Mouse (Mus musculus) heart, embryonic 16.5 days (tissue): ENCODE measurements around the gene Zmiz1. TPM values are rescaled to one million over a fixed set of nuclear protein-coding genes. Genes with fewer than 3 reads are reported as not detected.

ENCODE experiments used
- ATAC-seq: fragments of 200-750 bp; cut with Nextera tagmentation; replicated peaks from 2 replicates; pipeline ENCODE4 v1.8.0; 2017; ENCODE audit warnings: moderate number of reproducible peaks; ENCODE audit not compliant: insufficient read depth, low FRiP score; ENCODE audit errors: extremely low read depth
- H3K27ac ChIP-seq: fragments of 300-500 bp; sonication (generic); 2 replicates; pipeline ENCODE4 v1.5.1; 2014; ENCODE audit warnings: mild to moderate bottlenecking, low read length, control low read depth, moderate library complexity
- H3K27me3 ChIP-seq: fragments of 300-500 bp; sonication (generic); 2 replicates; pipeline ENCODE4 v1.6.1; 2014; ENCODE audit warnings: low read length, mixed read lengths; ENCODE audit not compliant: control insufficient read depth, insufficient read depth
- H3K36me3 ChIP-seq: fragments of 300-500 bp; sonication (generic); 2 replicates; pipeline ENCODE4 v1.6.1; 2014; ENCODE audit not compliant: control insufficient read depth, insufficient read depth
- H3K4me1 ChIP-seq: fragments of 300-500 bp; sonication (generic); 2 replicates; pipeline ENCODE4 v1.6.1; 2014; ENCODE audit warnings: low read length, mixed read lengths; ENCODE audit not compliant: control insufficient read depth, insufficient read depth
- H3K4me2 ChIP-seq: fragments of 300-500 bp; sonication (generic); 2 replicates; pipeline ENCODE4 v1.6.1; 2014; ENCODE audit warnings: low read depth, mild to moderate bottlenecking, control low read depth, low read length
- H3K4me3 ChIP-seq: fragments of 300-500 bp; sonication (generic); 2 replicates; pipeline ENCODE4 v1.5.1; 2014; ENCODE audit warnings: mild to moderate bottlenecking, control low read depth, low read length
- H3K9ac ChIP-seq: fragments of 300-500 bp; sonication (generic); 2 replicates; pipeline ENCODE4 v1.6.1; 2014; ENCODE audit warnings: low read length, control low read depth
- H3K9me3 ChIP-seq: fragments of 300-500 bp; sonication (generic); replicated peaks from 2 replicates; pipeline ENCODE4 v1.6.1; 2016; ENCODE audit warnings: low read length; ENCODE audit not compliant: control insufficient read depth
- WGBS: fragments of 180-500 bp; shearing (Covaris S2); extraction: QIAGEN DNeasy Blood & Tissue Kit; methylation state at CpG from one replicate; pipeline ENCODE4 v1.1.7; 2014; 5-methylcytosine and 5-hydroxymethylcytosine counted together
- polyA plus RNA-seq: library from polyadenylated mRNA; unstranded; fragments of >200 nt; fragmentation: Nextera tagmentation; extraction: Ambion mirVana; gene quantifications from 2 replicates; pipeline ENCODE4 v1.2.1, GENCODE M21; 2015

The Zmiz1 gene
- polyA plus RNA-seq, 1 experiment from 2014 or later, result 20.6 TPM

DNA sequence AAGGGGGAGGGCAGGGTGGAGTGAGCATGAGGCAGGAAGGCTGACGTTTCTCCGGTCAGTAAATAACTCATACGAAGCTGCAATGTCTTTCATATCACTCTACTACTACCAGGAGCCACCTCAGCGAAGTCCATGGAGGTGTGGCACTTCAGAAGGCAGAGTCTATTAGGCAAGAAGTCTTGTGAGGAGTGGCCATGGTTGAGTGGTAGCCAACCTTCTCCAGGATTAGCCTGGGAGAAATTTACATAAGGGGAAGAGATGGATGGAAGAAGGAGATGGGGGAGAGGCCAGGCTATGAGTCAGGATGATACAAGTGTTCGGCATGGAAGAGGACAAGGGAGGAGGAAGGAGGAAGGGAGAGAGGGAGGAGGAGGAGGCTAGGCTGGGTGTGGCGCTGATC is 223.0 kb downstream of the Zmiz1 start:
- Histone ChIP-seq H3K27me3 (no peaks in the 10 kb centered on the region), H3K4me3 (no peak overlapping the region), H3K36me3 (no peaks in the 10 kb centered on the region), H3K27ac (no peak overlapping the region), H3K4me1 (peaks cover 12% of the 10 kb centered on the region), H3K9me3 (no peaks in the 10 kb centered on the region), H3K9ac (no peak overlapping the region), H3K4me2 (no peak overlapping the region)
- ATAC-seq, result no peak
- 66% methylated on average over 6 of the region's 6 CpGs for WGBS

GRCm38 (mm10) chr14:25686216-25686945 is 227.4 kb downstream of the Zmiz1 start:
- WGBS, result 58% methylated on average over 7 of the region's 7 CpGs
- peak; percentile 49 for ATAC-seq
- Histone ChIP-seq H3K4me2 (no peak overlapping the region), H3K4me1 (peaks cover 23% of the 10 kb centered on the region), H3K36me3 (no peaks in the 10 kb centered on the region), H3K27ac (peak overlapping the region; percentile 97), H3K9me3 (no peaks in the 10 kb centered on the region), H3K4me3 (no peak overlapping the region), H3K27me3 (no peaks in the 10 kb centered on the region), H3K9ac (peak overlapping the region; percentile 25; the same call in 1 of the 2 replicates)

- Histone ChIP-seq H3K36me3 (no peaks in the 10 kb centered on the region), H3K27me3 (no peaks in the 10 kb centered on the region), H3K27ac (peak overlapping the region; percentile 97), H3K4me1 (peaks cover 23% of the 10 kb centered on the region), H3K9me3 (no peaks in the 10 kb centered on the region), H3K4me3 (no peak overlapping the region), H3K4me2 (no peak overlapping the region), H3K9ac (peak overlapping the region; percentile 7)
- ATAC-seq, result peak; percentile 92
- 54% methylated on average over 10 of the region's 10 CpGs for WGBS
These were observed 228.3 kb downstream of the Zmiz1 start for GRCm38 (mm10) chr14:25686983-25687901.

GRCm38 (mm10) chr14:25693271-25693887 is 234.4 kb downstream of the Zmiz1 start:
- Histone ChIP-seq H3K4me1 (peaks cover 27% of the 10 kb centered on the region), H3K4me3 (peak overlapping the region; percentile 89), H3K36me3 (peaks cover 20% of the 10 kb centered on the region), H3K27me3 (no peaks in the 10 kb centered on the region), H3K9ac (peak overlapping the region; percentile 55), H3K4me2 (peak overlapping the region; percentile 46), H3K27ac (peak overlapping the region; percentile 78), H3K9me3 (no peaks in the 10 kb centered on the region)
- peak; percentile 11; the same call in 1 of the 2 replicates for ATAC-seq
- WGBS, result 49% methylated on average over 6 of the region's 6 CpGs

- Histone ChIP-seq H3K27ac (peak within 1 kb of the TSS; percentile 86), H3K9me3 (no peaks in the 10 kb centered on the region)
These were observed 235.0 kb downstream of the Zmiz1 start, which contains the start of gene Ppif for GRCm38 (mm10) chr14:25693888-25694568. TSS of gene Ppif (plus strand) at chr14:25694154.

DNA sequence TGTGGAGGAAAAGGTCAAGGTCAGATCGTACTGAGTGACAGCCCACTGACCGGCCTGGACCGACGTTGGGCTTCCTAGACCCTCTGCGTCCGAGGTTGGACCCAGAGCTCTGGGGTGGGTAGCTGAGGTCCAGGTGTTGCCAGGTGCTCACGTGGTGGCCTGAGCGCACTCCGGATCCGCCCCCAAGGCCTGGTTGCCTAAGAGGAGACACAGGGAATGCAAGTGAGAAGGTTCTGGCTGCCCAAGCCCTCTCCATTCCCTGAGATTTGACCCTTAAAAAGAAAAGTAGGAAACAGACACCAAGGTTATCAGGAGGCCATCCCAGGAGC is 235.5 kb downstream of the Zmiz1 start:
- H3K4me1 ChIP-seq, result peaks cover 26% of the 10 kb centered on the region
- no peaks in the 10 kb centered on the region for H3K27me3 ChIP-seq
- H3K9me3 ChIP-seq, result no peaks in the 10 kb centered on the region
- peak overlapping the region; percentile 89 for H3K4me3 ChIP-seq
- peak; percentile 21 for ATAC-seq
- H3K36me3 ChIP-seq, result peaks cover 30% of the 10 kb centered on the region
- WGBS, result 1% methylated on average over 10 of the region's 10 CpGs
- peak overlapping the region; percentile 86 for H3K27ac ChIP-seq
- peak overlapping the region; percentile 79 for H3K4me2 ChIP-seq
- peak overlapping the region; percentile 94 for H3K9ac ChIP-seq

More at GRCm38 (mm10) chr14:25693888-25694568, 235.0 kb downstream of the Zmiz1 start, which contains the start of gene Ppif:
- Histone ChIP-seq H3K4me1 (peaks cover 26% of the 10 kb centered on the region), H3K4me3 (peak within 1 kb of the TSS; percentile 89), H3K4me2 (peak within 1 kb of the TSS; percentile 79), H3K27me3 (no peaks in the 10 kb centered on the region), H3K9ac (peak within 1 kb of the TSS; percentile 94), H3K36me3 (peaks cover 27% of the 10 kb centered on the region)
- ATAC-seq, result peak; percentile 92
- WGBS, result under 1% methylated on average over 70 of the region's 70 CpGs

DNA sequence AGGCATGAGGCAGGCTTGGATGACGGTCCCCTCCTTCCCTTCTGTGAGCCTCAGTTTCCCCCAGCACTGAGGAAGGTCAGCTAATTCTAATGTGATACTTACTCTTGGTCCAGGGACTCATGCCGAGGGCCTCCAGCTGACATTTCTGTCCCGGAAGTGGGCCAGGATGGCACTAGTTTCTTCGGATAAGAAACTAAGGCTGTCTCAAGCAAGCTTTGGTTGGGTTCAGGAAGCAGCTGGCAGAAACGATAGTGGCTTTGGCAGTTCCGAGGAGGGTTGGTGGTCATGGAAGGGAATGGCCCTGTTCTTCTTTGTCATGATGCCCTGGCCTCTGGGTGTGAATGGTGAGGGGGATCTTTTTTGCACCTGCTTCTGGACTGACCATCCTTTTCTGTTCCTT is 236.1 kb downstream of the Zmiz1 start:
- Histone ChIP-seq H3K36me3 (peaks cover 32% of the 10 kb centered on the region), H3K4me3 (peak overlapping the region; percentile 89), H3K9me3 (no peaks in the 10 kb centered on the region), H3K4me1 (peaks cover 26% of the 10 kb centered on the region), H3K9ac (peak overlapping the region; percentile 94), H3K27me3 (no peaks in the 10 kb centered on the region), H3K27ac (peak overlapping the region; percentile 86), H3K4me2 (peak overlapping the region; percentile 79)
- 25% methylated on average over 6 of the region's 6 CpGs for WGBS
- ATAC-seq, result no peak

GRCm38 (mm10) chr14:25696356-25696755 is 237.4 kb downstream of the Zmiz1 start:
- Histone ChIP-seq H3K9ac (peak overlapping the region; percentile 94; the same call in 1 of the 2 replicates), H3K4me1 (peaks cover 26% of the 10 kb centered on the region), H3K4me3 (no peak overlapping the region; the same call in 1 of the 2 replicates), H3K4me2 (peak overlapping the region; percentile 79; the same call in 1 of the 2 replicates), H3K9me3 (no peaks in the 10 kb centered on the region), H3K27me3 (no peaks in the 10 kb centered on the region), H3K27ac (no peak overlapping the region), H3K36me3 (peaks cover 40% of the 10 kb centered on the region)
- 63% methylated on average over 2 of the region's 2 CpGs for WGBS
- ATAC-seq, result no peak
